Mouse (Mus musculus) intestine, postnatal 0 days (tissue): ENCODE results near the gene Npas2. TPM values are rescaled to one million over a fixed set of nuclear protein-coding genes. Genes with fewer than 3 reads are reported as not detected.
A peak's percentile ranks its signal among the peaks of the same experiment; 100 is the strongest.

Experiments
- ATAC-seq: fragments of 200-750 bp; cut with Nextera tagmentation; 2 replicates; pipeline ENCODE4 v1.8.0; 2017; ENCODE audit warnings: mild to moderate bottlenecking, moderate TSS enrichment, moderate library complexity
- H3K27ac ChIP-seq: fragments of 300-500 bp; sonication (generic); 2 replicates; pipeline ENCODE4 v1.5.1; 2014; ENCODE audit warnings: mild to moderate bottlenecking, low read depth, low read length, moderate library complexity
- H3K27me3 ChIP-seq: fragments of 300-500 bp; sonication (generic); replicated peaks from 2 replicates; pipeline ENCODE4 v1.6.1; 2014; ENCODE audit warnings: low read length, mixed read lengths; ENCODE audit not compliant: control insufficient read depth, insufficient read depth
- H3K36me3 ChIP-seq: fragments of 300-500 bp; sonication (generic); 2 replicates; pipeline ENCODE4 v1.6.1; 2014; ENCODE audit warnings: mild to moderate bottlenecking, moderate library complexity; ENCODE audit not compliant: control insufficient read depth, insufficient read depth
- H3K4me1 ChIP-seq: fragments of 300-500 bp; sonication (generic); replicated peaks from 2 replicates; pipeline ENCODE4 v1.6.1; 2014; ENCODE audit warnings: antibody characterized with exemption, low read length, mixed read lengths; ENCODE audit not compliant: control insufficient read depth, insufficient read depth
- H3K4me2 ChIP-seq: fragments of 300-500 bp; sonication (generic); replicated peaks from 2 replicates; pipeline ENCODE4 v1.6.1; 2014; ENCODE audit warnings: low read depth, mild to moderate bottlenecking, moderate library complexity
- H3K4me3 ChIP-seq: fragments of 300-500 bp; sonication (generic); 2 replicates; pipeline ENCODE4 v1.5.1; 2014; ENCODE audit warnings: low read depth, low read length
- H3K9ac ChIP-seq: fragments of 300-500 bp; sonication (generic); 2 replicates; pipeline ENCODE4 v1.6.1; 2014; ENCODE audit warnings: mild to moderate bottlenecking, low read depth, low read length
- H3K9me3 ChIP-seq: fragments of 300-500 bp; sonication (generic); 2 replicates; pipeline ENCODE4 v1.6.1; 2016; ENCODE audit warnings: mixed run types; ENCODE audit not compliant: control insufficient read depth
- CTCF ChIP-seq: sonication (generic); IDR thresholded peaks from 2 replicates; pipeline ENCODE4 v1.5.1; 2016; ENCODE audit warnings: low read depth, mild to moderate bottlenecking, control low read depth, antibody characterized with exemption, moderate library complexity
- WGBS: fragments of 180-500 bp; shearing (Covaris S2); extraction: QIAGEN DNeasy Blood & Tissue Kit; methylation state at CpG from one replicate; pipeline ENCODE4 v1.1.7; 2014; 5-methylcytosine and 5-hydroxymethylcytosine counted together
- polyA plus RNA-seq: library from polyadenylated mRNA; unstranded; fragments of >200 nt; fragmentation: Nextera tagmentation; extraction: Ambion mirVana; gene quantifications from 2 replicates; pipeline ENCODE4 v1.2.1, GENCODE M21; 2015

Gene Npas2
- polyA plus RNA-seq, 1 experiment from 2014 or later = 4.1 TPM

DNA sequence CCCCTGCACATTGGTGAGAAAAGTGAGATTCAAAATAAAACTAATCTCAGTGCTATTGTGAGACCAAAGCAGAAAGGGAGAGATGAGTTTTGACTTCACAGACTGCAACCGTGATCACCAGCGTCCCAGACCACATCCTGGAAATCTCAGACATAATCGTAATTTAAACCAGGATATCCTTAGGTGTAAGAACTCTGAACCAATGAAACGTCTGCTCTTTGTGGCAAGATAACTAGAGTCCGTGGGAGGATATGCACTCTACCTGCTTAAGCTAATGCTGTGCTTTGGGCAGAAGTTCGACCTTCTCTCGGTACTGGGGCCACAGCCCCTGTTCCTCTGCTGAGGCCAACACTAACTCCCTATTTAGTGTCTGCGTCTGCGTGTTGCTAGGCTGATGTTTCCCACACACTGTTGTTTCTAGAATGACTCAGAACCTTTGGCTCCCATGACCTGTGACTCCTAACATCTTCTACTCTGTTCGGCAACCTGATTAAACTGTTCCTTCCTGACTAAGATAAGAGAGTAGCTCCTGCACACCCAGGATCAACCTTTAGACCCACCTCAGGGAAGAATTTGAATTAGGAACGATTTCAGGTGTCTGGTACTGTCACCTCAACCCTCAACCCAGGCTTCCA, 41.4 kb downstream of the Npas2 start:
- 33% methylated on average over 11 of the region's 11 CpGs for WGBS
- ATAC-seq = peak; percentile 91
- Histone ChIP-seq H3K27ac (peak overlapping the region; percentile 41; the same call in 1 of the 2 replicates), H3K36me3 (no peaks in the 10 kb centered on the region), H3K4me3 (no peak overlapping the region), H3K4me2 (peak overlapping the region; percentile 24; the same call in 1 of the 2 replicates), H3K9ac (no peak overlapping the region), H3K4me1 (0 out of 2 replicates have a peak, but pooled peaks cover 10% of the 10 kb centered on the region), H3K9me3 (no peaks in the 10 kb centered on the region), H3K27me3 (no peaks in the 10 kb centered on the region)
- TF ChIP-seq CTCF = no peak

DNA sequence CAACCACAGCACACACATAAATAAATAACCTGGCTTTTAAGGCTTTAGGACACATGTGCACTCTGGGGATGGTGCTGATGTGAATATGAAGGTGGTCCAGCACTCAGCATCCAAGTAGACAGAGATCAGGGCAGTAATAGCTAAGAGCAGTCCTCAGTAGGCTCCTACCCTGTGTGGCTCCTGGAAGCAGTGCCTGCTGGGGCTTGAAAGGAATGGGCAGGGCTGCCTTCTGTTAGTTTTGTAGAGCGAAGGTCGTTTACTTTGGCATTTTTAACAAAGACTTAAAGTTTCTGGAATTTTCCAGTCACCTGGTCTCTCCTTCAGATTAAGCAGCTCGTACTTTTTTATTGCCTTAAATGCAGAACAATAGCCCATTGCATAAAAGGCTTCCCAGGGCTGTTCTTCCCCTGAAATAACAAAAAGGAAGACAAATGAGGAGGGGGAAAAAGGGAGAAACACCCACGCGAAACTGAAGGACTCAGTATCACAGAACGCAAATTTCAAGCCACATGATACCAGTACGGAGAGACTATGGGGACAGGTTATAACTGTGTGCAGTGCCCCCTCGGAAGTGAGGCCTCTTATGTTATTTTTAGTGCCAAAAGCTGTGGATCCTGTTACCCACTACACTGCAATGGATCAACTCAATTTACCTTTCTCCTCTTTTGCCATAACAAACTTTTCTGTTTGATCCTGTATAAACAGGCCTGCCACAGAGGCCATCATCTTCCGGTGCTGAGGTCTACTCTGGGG, 44.1 kb downstream of the Npas2 start:
- no peaks in the 10 kb centered on the region for H3K36me3 ChIP-seq
- no peak overlapping the region for H3K4me2 ChIP-seq
- H3K9ac ChIP-seq = no peak overlapping the region
- H3K9me3 ChIP-seq = no peaks in the 10 kb centered on the region
- H3K4me1 ChIP-seq = 0 out of 2 replicates have a peak, but pooled peaks cover 10% of the 10 kb centered on the region
- 37% methylated on average over 9 of the region's 9 CpGs for WGBS
- H3K4me3 ChIP-seq = no peak overlapping the region
- H3K27me3 ChIP-seq = no peaks in the 10 kb centered on the region
- TF ChIP-seq CTCF = no peak
- H3K27ac ChIP-seq = no peak overlapping the region
- no peak for ATAC-seq

DNA sequence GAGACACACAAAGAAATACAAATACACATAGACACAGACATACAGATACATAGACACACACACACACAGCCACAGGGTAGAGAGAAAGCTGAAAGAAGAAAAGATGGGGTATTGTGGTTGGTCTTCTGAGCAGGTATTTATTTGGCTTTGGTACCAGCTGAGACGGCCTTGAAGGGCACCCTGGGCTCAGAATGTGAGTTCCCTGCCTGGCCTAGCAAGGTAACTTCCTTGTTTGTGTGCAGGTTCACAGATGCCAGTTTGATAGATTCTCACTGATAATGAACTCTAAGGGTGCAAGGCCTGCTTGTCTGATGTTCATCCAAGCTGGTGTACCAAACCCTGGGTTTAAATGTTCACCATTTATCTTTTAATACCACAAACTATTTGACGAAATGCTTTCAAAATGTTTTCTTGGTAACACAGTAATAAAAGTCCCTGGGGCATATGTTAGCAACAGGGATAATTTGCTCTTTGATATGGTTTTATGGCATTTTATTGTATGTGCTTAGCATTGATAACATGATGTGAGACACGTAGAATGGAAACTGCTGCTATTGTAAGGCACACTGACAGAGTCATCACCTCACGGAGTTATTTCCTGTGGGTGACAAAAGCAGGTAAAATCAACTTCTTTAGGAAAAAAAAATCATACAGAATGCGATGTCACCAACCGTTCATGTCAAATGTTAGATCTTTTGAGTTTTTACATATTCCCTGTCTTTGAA, 47.5 kb downstream of the Npas2 start:
- no peak overlapping the region for H3K9ac ChIP-seq
- peak; percentile 72 for ATAC-seq
- no peak overlapping the region for H3K4me3 ChIP-seq
- no peaks in the 10 kb centered on the region for H3K27me3 ChIP-seq
- 42% methylated on average over 6 of the region's 6 CpGs for WGBS
- no peak overlapping the region for H3K27ac ChIP-seq
- TF ChIP-seq CTCF = no peak
- H3K9me3 ChIP-seq = no peaks in the 10 kb centered on the region
- H3K4me1 ChIP-seq = 0 out of 2 replicates have a peak, but pooled peaks cover 7% of the 10 kb centered on the region
- no peaks in the 10 kb centered on the region for H3K36me3 ChIP-seq
- no peak overlapping the region for H3K4me2 ChIP-seq

GRCm38 (mm10) chr1:39244726-39245125, 51.2 kb downstream of the Npas2 start:
- no peak overlapping the region for H3K4me3 ChIP-seq
- no peak overlapping the region for H3K4me2 ChIP-seq
- ATAC-seq = no peak; the same call in 1 of the 2 replicates
- no peak overlapping the region for H3K27ac ChIP-seq
- no peaks in the 10 kb centered on the region for H3K9me3 ChIP-seq
- TF ChIP-seq CTCF = no peak
- H3K27me3 ChIP-seq = no peaks in the 10 kb centered on the region
- H3K9ac ChIP-seq = no peak overlapping the region
- H3K36me3 ChIP-seq = no peaks in the 10 kb centered on the region
- 60% methylated on average over 1 of the region's 1 CpGs for WGBS
- H3K4me1 ChIP-seq = no peaks in the 10 kb centered on the region

DNA sequence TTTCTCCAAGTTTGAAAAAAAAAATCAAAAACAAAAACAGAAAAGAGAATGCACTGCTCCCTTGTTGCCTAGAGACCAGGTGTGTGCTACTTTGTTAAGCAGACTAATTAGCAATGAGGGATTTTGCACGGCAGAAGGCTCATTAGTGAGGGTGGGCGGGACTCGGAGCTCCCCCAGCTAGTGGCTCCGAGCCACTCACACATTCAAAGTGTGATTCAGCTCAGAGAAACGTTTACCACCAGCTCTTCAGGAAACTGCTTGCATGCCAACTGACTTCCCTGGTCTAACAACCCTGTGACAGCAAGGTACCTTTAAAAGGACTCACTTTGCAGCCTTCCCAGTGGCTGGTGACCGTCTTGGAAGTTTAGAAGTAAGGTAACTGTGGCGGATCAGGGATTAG, 58.1 kb downstream of the Npas2 start:
- TF ChIP-seq CTCF = no peak
- Histone ChIP-seq H3K4me2 (no peak overlapping the region), H3K4me3 (no peak overlapping the region), H3K9ac (no peak overlapping the region), H3K36me3 (no peaks in the 10 kb centered on the region), H3K9me3 (no peaks in the 10 kb centered on the region), H3K27ac (no peak overlapping the region), H3K4me1 (no peaks in the 10 kb centered on the region), H3K27me3 (no peaks in the 10 kb centered on the region)
- ATAC-seq = no peak
- WGBS = 58% methylated on average over 7 of the region's 7 CpGs

GRCm38 (mm10) chr1:39253771-39254170, 60.2 kb downstream of the Npas2 start:
- no peaks in the 10 kb centered on the region for H3K4me1 ChIP-seq
- peak; percentile 25; the same call in 1 of the 2 replicates for ATAC-seq
- H3K9me3 ChIP-seq = no peaks in the 10 kb centered on the region
- H3K9ac ChIP-seq = no peak overlapping the region
- no peak overlapping the region for H3K4me2 ChIP-seq
- WGBS = 73% methylated on average over 4 of the region's 4 CpGs
- no peaks in the 10 kb centered on the region for H3K36me3 ChIP-seq
- H3K27me3 ChIP-seq = no peaks in the 10 kb centered on the region
- H3K27ac ChIP-seq = no peak overlapping the region
- TF ChIP-seq CTCF = peak; percentile 73
- H3K4me3 ChIP-seq = no peak overlapping the region
